8 mouse cellular contexts compared by ENCODE assay signal in the genomic region with DNA sequence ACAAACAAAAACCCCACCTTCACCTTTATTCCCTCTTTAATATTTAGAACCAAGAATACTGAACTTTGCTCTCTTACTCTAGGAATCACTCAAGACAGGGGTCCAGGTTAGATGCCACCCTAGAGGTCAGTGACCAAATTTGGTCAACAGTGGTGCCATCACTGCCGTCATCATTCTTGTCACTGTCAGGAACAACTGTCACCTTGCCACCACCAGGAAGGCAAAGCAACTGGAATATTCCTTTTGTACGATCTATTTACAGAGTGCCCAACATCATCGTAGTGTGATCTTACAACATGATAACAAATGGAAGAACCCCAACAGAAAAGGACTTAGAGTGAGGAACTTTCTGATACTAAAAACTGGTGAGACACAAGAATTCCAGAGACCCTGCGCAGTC. TPM values are rescaled to one million over a fixed set of nuclear protein-coding genes. Genes with fewer than 3 reads are reported as not detected.
DNase-seq lines count a peak whose midpoint lies in the region; ATAC-seq and TF ChIP-seq lines count a peak whose summit lies in the region.

No protein-coding gene starts in this region.

- H3K36me3 ChIP-seq in liver, adult 2 months (ENCODE audit: control insufficient read depth, insufficient read depth, low read length): peaks cover 32% of the 10 kb centered on the region
- peaks cover 34% of the 10 kb centered on the region for H3K36me3 ChIP-seq in embryonic facial prominence, embryonic 14.5 days (ENCODE audit: control insufficient read depth, insufficient read depth, low read length)
- peaks cover 3% of the 10 kb centered on the region; the same call in 1 of the 2 replicates for H3K36me3 ChIP-seq in intestine, embryonic 16.5 days (ENCODE audit: control insufficient read depth, insufficient read depth, low read length)
- 0 out of 2 replicates have a peak, but pooled peaks cover 6% of the 10 kb centered on the region for H3K36me3 ChIP-seq in neural tube, embryonic 15.5 days

- peak overlapping the region; percentile 75 for H3K4me2 ChIP-seq in embryonic facial prominence, embryonic 14.5 days (ENCODE audit: low read depth, low read length)
- peak overlapping the region; percentile 67 for H3K4me2 ChIP-seq in intestine, embryonic 16.5 days (ENCODE audit: low read depth, low read length)
- peak overlapping the region; percentile 86 for H3K4me2 ChIP-seq in neural tube, embryonic 15.5 days

- ATAC-seq in embryonic facial prominence, embryonic 14.5 days (ENCODE audit: low read depth): no peak
- no peak for ATAC-seq in intestine, embryonic 16.5 days
- ATAC-seq in neural tube, embryonic 15.5 days (ENCODE audit: low FRiP score): no peak

- peak; percentile 94 for DNase-seq in liver, adult 2 months (ENCODE audit: extremely low read depth, low read depth, low spot score)
- no peak for DNase-seq in liver
- no peak for DNase-seq in embryonic facial prominence, embryonic 14.5 days (ENCODE audit: low spot score)
- no peak for DNase-seq in cerebellum, adult 11-12 months
- DNase-seq in adrenal gland, postnatal 36 days: no peak
- DNase-seq in gastrocnemius, adult 8-10 months (ENCODE audit: low spot score in 2 of 2): no peak

- TF ChIP-seq POLR2A in liver, adult 2 months (IDR thresholded peaks at IDR 0.05; ENCODE audit: extremely low read depth, insufficient read depth, low read length): no peak

- TF ChIP-seq CTCF in liver, adult 2 months (IDR thresholded peaks at IDR 0.05; ENCODE audit: low read depth, low read length): no peak

- H3K9ac ChIP-seq in liver, adult 2 months (ENCODE audit: low read depth, low read length): peak overlapping the region; percentile 51; the same call in 1 of the 2 replicates
- H3K9ac ChIP-seq in embryonic facial prominence, embryonic 14.5 days (ENCODE audit: low read depth, low read length): peak overlapping the region; percentile 99
- H3K9ac ChIP-seq in intestine, embryonic 16.5 days (ENCODE audit: low read depth, low read length): peak overlapping the region; percentile 23; the same call in 1 of the 2 replicates
- H3K9ac ChIP-seq in neural tube, embryonic 15.5 days (replicated peaks): peak overlapping the region; percentile 23

- H3K79me2 ChIP-seq in liver, adult 2 months (ENCODE audit: control insufficient read depth, insufficient read depth, low read length): peaks cover 24% of the 10 kb centered on the region

- H3K27ac ChIP-seq in liver, adult 2 months (replicated peaks; ENCODE audit: insufficient read depth, low read depth, low read length): 0 out of 2 replicates have a peak overlapping the region, but pooled peaks have one; percentile 38
- H3K27ac ChIP-seq in embryonic facial prominence, embryonic 14.5 days (replicated peaks; ENCODE audit: low read depth, low read length): no peak overlapping the region
- H3K27ac ChIP-seq in intestine, embryonic 16.5 days (ENCODE audit: low read length): no peak overlapping the region
- H3K27ac ChIP-seq in neural tube, embryonic 15.5 days (replicated peaks): no peak overlapping the region

- H3K4me3 ChIP-seq in liver, adult 2 months (ENCODE audit: insufficient read depth, low read depth, low read length): peak overlapping the region; percentile 26
- peak overlapping the region; percentile 97 for H3K4me3 ChIP-seq in embryonic facial prominence, embryonic 14.5 days (ENCODE audit: low read depth, low read length)
- H3K4me3 ChIP-seq in intestine, embryonic 16.5 days (ENCODE audit: low read length): peak overlapping the region; percentile 45
- H3K4me3 ChIP-seq in neural tube, embryonic 15.5 days (replicated peaks): peak overlapping the region; percentile 35

- no peaks in the 10 kb centered on the region for H3K9me3 ChIP-seq in embryonic facial prominence, embryonic 14.5 days (ENCODE audit: control insufficient read depth, low read length)
- H3K9me3 ChIP-seq in intestine, embryonic 16.5 days (ENCODE audit: control insufficient read depth, low read length): no peaks in the 10 kb centered on the region
- H3K9me3 ChIP-seq in neural tube, embryonic 15.5 days (replicated peaks): no peaks in the 10 kb centered on the region

- H3K27me3 ChIP-seq in liver, adult 2 months (ENCODE audit: control insufficient read depth, insufficient read depth, low read length): no peaks in the 10 kb centered on the region
- no peaks in the 10 kb centered on the region for H3K27me3 ChIP-seq in embryonic facial prominence, embryonic 14.5 days (replicated peaks; ENCODE audit: control insufficient read depth, insufficient read depth, low read length)
- H3K27me3 ChIP-seq in intestine, embryonic 16.5 days (replicated peaks; ENCODE audit: control insufficient read depth, insufficient read depth, low read length): no peaks in the 10 kb centered on the region
- H3K27me3 ChIP-seq in neural tube, embryonic 15.5 days (replicated peaks): no peaks in the 10 kb centered on the region

- H3K4me1 ChIP-seq in liver, adult 2 months (ENCODE audit: control insufficient read depth, insufficient read depth, low read length): peaks cover 22% of the 10 kb centered on the region
- peaks cover 28% of the 10 kb centered on the region for H3K4me1 ChIP-seq in embryonic facial prominence, embryonic 14.5 days (ENCODE audit: control insufficient read depth, insufficient read depth, low read length)
- peaks cover 13% of the 10 kb centered on the region for H3K4me1 ChIP-seq in intestine, embryonic 16.5 days (ENCODE audit: control insufficient read depth, insufficient read depth, low read length)
- H3K4me1 ChIP-seq in neural tube, embryonic 15.5 days: peaks cover 52% of the 10 kb centered on the region

- WGBS in liver, adult 2 months: 24% methylated on average over 4 of the region's 4 CpGs
- 46% methylated on average over 4 of the region's 4 CpGs for WGBS in embryonic facial prominence, embryonic 14.5 days
- WGBS in intestine, embryonic 16.5 days: 30% methylated on average over 4 of the region's 4 CpGs
- 47% methylated on average over 4 of the region's 4 CpGs for WGBS in neural tube, embryonic 15.5 days

RNA-seq across cellular contexts. Expression of a gene that starts 1.9 kb away (rescaled TPM):
- total RNA-seq in liver, adult 2 months (2014; rRNA removed): 44.6 and 65.4 TPM in 2 replicates
- polyA plus RNA-seq in liver, adult 2 months (2012; rRNA removed): 46.0 and 50.5 TPM in 2 replicates
- polyA plus RNA-seq in embryonic facial prominence, embryonic 14.5 days (2014; fragmentation: Nextera tagmentation; extraction: Ambion mirVana): 47.6 and 52.6 TPM in 2 replicates
- 20.4 and 27.2 TPM in 2 replicates for polyA plus RNA-seq in intestine, embryonic 16.5 days (2015; fragmentation: Nextera tagmentation; extraction: Ambion mirVana)
- polyA plus RNA-seq in neural tube, embryonic 15.5 days (2015; fragmentation: Nextera tagmentation; extraction: Ambion mirVana): 49.4 and 52.0 TPM in 2 replicates
- total RNA-seq in adrenal gland, postnatal 36 days (2021): 100 to 1,000 TPM; 195 to 199 TPM
- 100 to 1,000 TPM; 412 to 549 (median 488) TPM for total RNA-seq in gastrocnemius, adult 8-10 months (2022)

Comparison
In these comparisons a context has a peak if more than half of its experiments do, and no peak if none do; other contexts are left out.
1. H3K4me3 ChIP-seq: peak in every context shown above with its lines; median percentile 97 in embryonic facial prominence, embryonic 14.5 days; 45 in intestine, embryonic 16.5 days; 35 in neural tube, embryonic 15.5 days; 26 in liver, adult 2 months.
2. H3K9ac ChIP-seq: peak in every context shown above with its lines; median percentile 99 in embryonic facial prominence, embryonic 14.5 days; 51 in liver, adult 2 months; 23 in intestine, embryonic 16.5 days; 23 in neural tube, embryonic 15.5 days.